Mouse (Mus musculus): ENCODE results near the gene Fosb.

The Fosb gene

DNA sequence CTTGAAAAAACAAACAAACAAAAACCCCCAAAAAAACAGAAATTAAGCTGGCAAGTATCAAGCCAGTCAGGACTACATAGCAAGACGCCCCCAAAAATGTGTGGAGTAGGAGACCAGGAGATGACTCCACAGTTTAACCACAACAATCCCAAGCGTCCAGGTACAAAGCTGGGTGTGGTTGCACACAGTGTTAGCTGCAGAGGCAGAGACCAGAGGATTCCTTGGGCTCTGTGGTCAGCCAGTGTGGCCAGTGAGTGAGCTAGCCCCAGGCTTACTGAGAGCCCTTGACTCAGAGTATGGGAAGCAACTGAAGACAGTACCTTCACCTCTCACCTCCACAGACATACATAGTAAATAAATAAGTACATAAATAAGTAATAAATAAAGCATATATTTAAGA, 22.1 kb upstream of the Fosb start:
- no peak for DNase-seq (ENCODE audit: low spot score in 2 of 2)

DNA sequence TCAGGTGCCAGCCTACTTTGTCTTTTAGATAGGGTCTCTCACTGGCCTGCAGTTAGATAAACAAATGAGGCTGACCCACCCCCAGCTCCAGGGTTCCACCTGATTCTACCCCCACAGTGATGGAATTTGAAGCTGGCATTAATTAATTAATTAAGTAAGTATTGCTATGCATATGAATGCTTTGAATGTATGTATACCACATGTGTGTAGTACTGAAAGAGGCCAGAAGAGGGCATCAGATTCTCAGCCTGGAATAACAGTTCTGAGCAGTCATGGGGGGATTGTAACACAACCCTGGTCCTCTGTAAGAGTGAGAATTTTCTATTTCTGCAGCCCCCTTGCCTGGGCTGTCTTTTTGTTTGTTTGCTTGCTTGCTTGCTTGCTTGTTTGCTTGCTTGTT, 18.6 kb upstream of the Fosb start:
- DNase-seq (ENCODE audit: low spot score in 2 of 2) = peak in 1 of 2 experiments; percentile 59

DNA sequence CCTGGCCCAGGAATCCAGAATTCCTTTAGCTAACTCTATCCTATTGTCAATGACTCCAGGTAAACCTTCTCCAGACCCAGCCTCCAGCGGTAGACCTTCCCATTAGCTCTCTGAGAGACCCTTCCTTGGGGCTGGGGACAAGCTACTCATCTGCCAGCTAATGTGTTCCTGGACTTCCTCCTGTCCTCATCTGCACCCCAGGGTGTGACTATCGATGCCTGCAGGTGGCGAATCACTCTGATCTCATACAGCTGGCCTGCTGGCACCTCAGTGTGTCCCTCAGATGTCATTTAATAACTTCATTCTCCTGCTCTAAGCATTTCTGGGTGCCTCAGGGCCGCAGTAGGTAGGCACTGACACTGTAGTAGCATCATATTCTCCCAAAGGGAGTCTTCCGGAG, 17.9 kb upstream of the Fosb start:
- peak in 1 of 2 experiments; percentile 55 for DNase-seq (ENCODE audit: low spot score in 2 of 2)

DNA sequence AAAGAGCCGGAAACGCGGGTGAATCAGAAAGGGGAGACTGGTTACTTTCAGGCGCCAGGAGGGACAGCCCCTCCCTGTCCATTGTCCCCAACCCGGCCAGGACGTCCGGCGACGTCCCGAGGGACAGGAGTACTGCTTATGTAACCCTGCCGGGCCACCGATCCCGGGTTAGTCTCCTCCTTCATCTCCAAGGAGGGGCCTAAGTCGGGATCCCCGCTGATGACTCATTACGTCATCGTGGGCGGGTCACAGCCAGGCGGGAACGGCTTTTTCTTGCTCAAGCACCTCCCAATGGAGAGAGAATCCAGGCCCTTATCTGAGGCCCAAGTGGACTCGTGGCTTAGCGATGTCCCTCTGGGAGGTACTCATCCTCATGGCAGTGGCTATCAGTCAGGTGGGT, 17.3 kb upstream of the Fosb start:
- peak; percentile 51 to 71 for DNase-seq (ENCODE audit: low spot score in 2 of 2)

DNA sequence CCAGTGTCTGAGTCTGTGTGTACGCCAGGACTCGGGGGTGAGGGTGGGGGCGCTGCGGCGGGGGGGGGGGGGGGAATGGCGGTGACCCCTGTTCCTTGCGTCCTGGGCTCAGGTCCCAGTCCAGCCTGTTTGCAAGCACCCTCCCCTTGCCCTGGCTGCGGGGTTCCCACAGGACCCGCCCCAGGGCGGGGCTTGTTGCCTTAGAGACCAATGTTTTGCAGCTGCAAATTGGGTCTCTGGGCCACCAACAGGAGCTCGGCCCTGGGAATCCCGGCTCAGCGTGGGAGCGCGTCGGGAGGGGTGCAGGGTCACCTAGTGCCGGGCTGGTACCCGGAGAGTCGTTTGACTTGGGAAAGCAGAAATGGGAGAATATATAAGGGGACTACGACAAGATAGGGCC, 16.5 kb upstream of the Fosb start:
- peak; percentile 57 to 76 for DNase-seq (ENCODE audit: low spot score in 2 of 2)

DNA sequence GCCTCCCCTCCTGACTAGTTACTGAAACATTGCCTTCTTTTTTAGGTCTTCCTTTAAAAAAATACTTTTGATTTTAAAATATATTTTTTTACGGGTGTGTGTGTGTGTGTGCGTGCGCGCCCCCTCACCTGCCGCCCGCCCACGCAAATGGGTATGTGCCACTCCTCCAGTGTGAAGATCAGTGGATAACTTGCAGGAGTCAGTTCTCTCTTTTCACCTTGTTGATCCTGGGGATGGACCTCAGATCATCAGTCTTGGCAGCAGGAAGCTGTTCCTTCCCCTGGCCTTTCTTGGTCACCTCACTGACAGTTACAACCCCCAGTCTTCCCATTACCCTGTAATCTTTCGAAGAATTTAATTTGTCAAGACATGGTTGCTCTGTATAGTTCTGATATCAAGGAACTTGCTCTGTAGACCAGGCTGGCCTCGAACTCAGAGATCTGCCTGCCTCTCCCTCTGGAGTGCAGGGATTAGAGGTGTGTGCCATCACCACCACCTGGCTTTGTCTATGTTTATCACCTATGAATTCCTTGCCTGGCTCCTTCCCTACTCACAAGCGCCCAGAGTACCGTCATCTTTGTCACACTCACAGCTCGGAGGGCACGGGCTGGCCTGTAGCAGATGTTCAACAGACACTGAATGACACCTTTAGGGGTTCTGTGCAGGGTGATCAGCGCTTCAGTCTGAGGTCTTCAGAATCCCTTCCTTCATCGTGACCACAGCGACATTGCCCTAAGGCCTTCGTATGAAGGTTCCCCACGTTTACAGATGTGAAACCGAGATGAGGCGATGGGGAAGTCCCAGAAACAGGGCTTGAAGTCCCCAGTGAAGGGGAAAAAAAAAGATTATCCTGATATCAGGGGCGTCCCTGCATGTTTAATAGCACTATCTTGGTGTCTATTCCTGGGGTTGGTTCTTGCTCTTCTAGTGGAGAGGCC, 15.7 kb upstream of the Fosb start:
- DNase-seq (ENCODE audit: low spot score in 2 of 2) = peak in 1 of 2 experiments; percentile 54

- DNase-seq (ENCODE audit: low spot score in 2 of 2) = peak in 1 of 2 experiments; percentile 56
Observed at GRCm38 (mm10) chr7:19324221-19324620, 14.4 kb upstream of the Fosb start.

- peak in 1 of 2 experiments; percentile 53 for DNase-seq (ENCODE audit: low spot score in 2 of 2)
Observed at GRCm38 (mm10) chr7:19322489-19322888, 12.6 kb upstream of the Fosb start.

GRCm38 (mm10) chr7:19321464-19321863, 11.6 kb upstream of the Fosb start:
- peak in 1 of 2 experiments; percentile 58 for DNase-seq (ENCODE audit: low spot score in 2 of 2)

DNA sequence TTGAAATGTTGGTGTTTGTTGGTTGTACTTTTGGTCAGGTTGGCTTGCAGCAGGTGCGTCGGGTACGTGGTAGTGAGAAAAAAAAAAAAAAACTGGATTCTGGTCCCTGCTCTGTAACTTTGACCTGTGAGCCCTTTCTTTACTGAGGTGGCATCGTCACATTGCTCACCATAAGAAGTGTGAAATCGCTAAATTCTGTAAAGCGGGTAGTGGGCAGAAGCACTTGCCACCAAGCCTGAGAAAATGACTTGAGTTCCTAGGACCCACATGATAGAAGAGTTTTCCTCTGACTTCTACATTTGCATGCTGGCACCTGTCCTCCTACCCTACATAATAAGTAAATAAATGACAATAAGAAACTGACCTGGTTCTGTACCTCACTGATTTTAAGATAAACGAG, 10.8 kb upstream of the Fosb start:
- no peak for DNase-seq (ENCODE audit: low spot score in 2 of 2)

DNA sequence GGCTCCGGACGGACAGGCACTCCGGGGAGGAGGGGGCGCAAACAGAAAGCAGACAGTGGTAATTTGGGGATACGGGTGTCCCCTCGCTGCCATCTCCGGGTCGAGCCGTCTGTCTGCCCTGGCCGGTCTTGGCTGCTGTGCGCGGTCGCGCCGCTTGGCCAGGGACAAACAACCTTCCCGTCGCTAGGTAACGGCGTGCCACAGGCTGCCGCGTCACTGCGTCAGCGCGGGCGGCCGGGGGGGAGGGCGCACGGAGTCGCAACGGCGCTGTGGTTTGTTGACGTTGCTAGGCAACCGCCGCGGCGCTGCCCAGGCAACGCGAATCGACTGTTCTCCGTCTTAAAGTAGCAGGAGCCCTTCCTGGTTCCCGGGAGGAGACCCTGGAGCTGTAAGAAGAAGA, 10.1 kb upstream of the Fosb start:
- DNase-seq (ENCODE audit: low spot score in 2 of 2) = peak; percentile 83 to 91

DNA sequence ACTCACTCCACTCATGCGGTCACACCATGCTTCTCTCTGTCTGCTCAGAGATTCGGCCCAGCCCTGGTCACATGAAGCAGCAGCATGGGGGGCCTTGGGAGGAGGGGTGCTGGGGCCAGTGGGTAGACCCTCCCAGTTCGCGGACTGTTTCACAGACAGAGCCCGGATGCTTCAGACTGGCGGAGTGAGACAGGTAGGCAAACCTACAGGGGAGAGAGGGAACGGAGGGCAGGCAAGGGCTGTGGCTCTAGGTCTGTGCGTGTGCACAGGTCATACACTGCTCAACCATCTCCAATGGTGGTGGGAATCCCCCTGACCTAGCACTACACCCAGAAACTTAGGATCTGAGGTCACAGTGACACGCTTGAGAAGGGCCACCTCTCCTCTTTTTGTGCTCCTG, 9.6 kb upstream of the Fosb start:
- peak in 1 of 2 experiments; percentile 61 for DNase-seq (ENCODE audit: low spot score in 2 of 2)

DNA sequence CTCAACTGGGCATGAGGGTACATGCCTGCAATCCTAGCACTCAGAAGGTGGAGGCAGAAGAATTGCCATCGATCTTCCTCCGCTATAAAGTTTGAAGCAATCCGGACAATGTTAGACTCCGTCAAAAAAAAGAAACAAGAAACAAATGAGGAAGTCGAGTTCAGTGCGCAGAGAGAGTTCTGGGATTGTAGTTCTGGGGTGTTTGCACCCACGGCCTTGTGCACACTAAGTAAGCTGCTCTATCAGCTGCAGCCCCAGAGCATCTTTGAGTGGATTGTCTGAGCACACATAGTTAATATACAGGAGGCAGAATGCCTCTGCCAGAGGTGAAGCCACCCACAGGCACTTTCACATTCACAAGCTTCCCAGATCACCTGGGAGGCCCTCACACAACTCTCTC, 8.8 kb upstream of the Fosb start:
- DNase-seq (ENCODE audit: low spot score in 2 of 2) = no peak

- no peak for DNase-seq (ENCODE audit: low spot score in 2 of 2)
Observed at GRCm38 (mm10) chr7:19318201-19318600, 8.3 kb upstream of the Fosb start.

GRCm38 (mm10) chr7:19316451-19317161, 6.8 kb upstream of the Fosb start:
- DNase-seq (ENCODE audit: low spot score in 2 of 2) = peak; percentile 44 to 71

- no peak for DNase-seq (ENCODE audit: low spot score in 2 of 2)
Observed at GRCm38 (mm10) chr7:19314033-19314432, 4.2 kb upstream of the Fosb start.

DNA sequence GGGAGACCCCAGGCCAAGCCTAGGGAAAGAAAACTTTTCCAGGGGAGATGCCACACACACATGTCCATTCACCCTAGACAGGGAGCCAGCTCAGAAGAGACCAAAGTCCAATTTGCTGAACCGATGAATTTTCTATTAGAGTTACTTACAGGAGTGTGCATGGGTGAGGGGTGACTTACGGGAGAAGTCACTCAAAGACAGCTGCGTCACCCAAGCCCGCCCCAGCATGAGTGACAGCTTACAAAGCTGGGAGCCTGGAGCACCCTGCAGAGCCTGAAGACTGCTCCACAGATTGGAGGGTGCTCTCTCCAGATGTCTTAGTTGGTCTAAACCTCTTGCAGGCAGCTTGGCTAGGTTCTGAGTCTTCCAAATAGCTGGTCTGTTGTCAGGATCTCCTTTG, 2.1 kb upstream of the Fosb start:
- no peak for DNase-seq (ENCODE audit: low spot score in 2 of 2)

GRCm38 (mm10) chr7:19309278-19309883, 470 bp downstream of the Fosb start:
- no peak for DNase-seq (ENCODE audit: low spot score in 2 of 2)

DNA sequence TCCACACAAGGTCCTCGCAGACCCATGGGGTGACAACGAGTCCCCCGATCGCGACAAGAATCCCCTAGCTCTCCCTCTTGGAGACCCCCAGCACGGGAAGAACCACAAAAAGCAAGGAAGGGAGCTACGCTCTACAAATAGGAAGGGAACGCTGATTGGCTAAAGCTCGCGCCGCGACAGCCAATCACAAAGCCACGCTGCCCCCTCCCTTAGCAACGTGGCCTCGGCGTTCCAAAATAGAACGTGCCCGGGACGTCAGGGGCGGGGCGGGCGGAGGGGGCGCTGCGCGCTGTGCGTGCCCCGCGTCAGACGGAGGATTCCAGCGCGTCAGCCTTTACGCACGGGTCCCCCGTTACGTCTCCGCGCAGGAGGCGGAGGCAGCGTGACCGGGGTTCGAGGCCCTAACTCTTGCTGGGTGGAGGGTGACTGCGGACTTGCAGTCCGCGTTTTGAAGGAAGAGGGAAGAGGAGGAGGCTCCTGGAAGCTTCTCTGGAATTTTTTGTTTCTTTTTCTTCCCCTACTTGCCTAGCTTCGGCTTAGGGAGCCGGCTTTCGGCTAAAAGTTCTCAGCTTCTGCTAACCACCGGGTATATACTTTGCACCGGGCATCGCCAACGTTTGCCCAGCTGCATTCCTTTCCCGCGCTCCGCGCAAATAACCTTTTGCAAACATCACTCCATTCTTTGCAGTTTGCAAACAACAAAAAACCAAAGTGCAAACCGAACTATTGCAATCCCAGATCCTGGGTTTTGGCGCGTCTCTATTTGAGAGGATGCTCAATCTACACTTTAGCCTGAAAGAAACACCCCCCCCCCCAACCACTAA, 1.2 kb downstream of the Fosb start:
- peak; percentile 92 to 95 for DNase-seq (ENCODE audit: low spot score in 2 of 2)

DNA sequence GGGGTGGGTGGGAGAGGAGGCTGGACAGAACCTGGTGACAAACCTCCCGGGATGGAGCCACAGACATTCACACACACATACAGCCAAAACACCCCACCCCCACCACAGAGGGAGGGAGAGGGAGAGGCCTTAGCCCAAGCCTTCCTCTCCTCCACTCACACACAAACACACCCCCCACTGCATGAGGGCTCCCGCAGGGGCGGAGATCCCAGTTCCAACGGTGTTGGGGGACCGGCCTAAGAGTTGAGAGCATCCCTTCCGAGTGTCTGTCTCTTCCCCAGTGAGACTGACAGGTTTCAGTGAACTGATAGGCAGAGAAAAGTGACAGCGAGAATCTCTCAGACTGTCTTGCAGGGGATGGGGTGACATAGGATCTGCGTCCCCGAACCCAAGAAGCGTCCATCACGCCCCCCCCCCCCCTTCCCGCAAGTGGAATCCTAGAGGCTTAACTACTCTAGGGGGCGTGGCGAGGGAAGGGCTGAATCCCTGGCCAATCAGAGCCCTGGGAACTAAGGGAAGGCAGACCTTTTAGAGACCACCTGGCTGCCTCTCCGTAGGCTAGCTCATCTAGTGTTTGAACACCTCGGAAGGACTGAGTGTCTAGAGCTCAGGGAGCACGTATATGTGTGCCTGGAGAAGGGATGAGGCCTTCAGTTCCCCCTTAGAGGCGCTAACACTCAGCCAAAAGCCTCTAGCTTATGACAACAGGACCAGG, 2.0 kb downstream of the Fosb start:
- DNase-seq (ENCODE audit: low spot score in 2 of 2) = peak; percentile 62 to 74
